Mouse (Mus musculus): ENCODE measurements around the gene Olfr70. TPM values are rescaled to one million over a fixed set of nuclear protein-coding genes. Genes with fewer than 3 reads are reported as not detected.

Gene Olfr70
- polyA plus RNA-seq, 2 experiments = not detected

DNA sequence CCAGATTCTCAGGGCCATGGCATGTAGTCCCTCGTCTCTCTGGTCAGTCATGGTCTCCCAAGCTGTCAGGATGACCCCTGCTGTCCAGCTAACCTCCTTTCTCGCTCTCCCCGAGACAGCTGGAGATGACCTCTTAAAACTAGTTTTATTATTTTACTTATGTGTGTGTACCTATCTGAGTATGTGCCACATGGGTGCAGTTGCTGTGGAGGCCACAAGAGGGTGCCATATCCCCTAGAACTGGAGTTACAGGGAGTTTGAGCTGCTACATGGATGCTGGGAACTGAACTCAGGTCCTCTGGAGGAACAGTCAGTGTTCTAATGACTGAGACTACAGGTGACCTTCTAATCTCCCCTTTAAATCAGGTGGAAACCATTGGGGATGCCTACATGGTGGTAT lies 50.8 kb downstream of the Olfr70 start:
- no peak overlapping the region for H3K9ac ChIP-seq (ENCODE audit: low read depth, low read length, severe bottlenecking)
- TF ChIP-seq POLR2A (IDR thresholded peaks at IDR 0.05; ENCODE audit: borderline replicate concordance, extremely low read depth, insufficient read depth, insufficient read length) = no peak
- no peaks in the 10 kb centered on the region for H3K4me1 ChIP-seq (ENCODE audit: control insufficient read depth, insufficient read depth, low read length)
- no peaks in the 10 kb centered on the region for H3K27me3 ChIP-seq (ENCODE audit: control insufficient read depth, insufficient read depth, low read length)
- no peak for DNase-seq (ENCODE audit: low spot score)
- no peak for ATAC-seq (ENCODE audit: low FRiP score, low read depth)
- H3K9me3 ChIP-seq (ENCODE audit: control insufficient read depth, low read length) = peaks cover 7% of the 10 kb centered on the region; the same call in 1 of the 2 replicates
- peaks cover 44% of the 10 kb centered on the region for H3K36me3 ChIP-seq (ENCODE audit: control insufficient read depth, insufficient read depth, low read length)
- WGBS = 93% methylated on average over 3 of the region's 3 CpGs
- H3K4me2 ChIP-seq (replicated peaks; ENCODE audit: low read depth, low read length, severe bottlenecking) = no peak overlapping the region
- H3K4me3 ChIP-seq (replicated peaks; ENCODE audit: low read length) = no peak overlapping the region
- H3K27ac ChIP-seq (replicated peaks; ENCODE audit: low read depth, low read length) = no peak overlapping the region

Other genes starting within 250 kb of the Olfr70 start
- gene Cd72, start 246.2 kb downstream of the Olfr70 start, polyA plus RNA-seq (2012; rRNA removed) = 1.3 TPM in 2 replicates
- gene Cd72, start 246.2 kb downstream of the Olfr70 start, polyA plus RNA-seq (2014; fragmentation: Nextera tagmentation; extraction: Ambion mirVana) = 4.4 and 7.5 TPM in 2 replicates
- not detected in 2 replicates for gene Sit1, start 217.1 kb downstream of the Olfr70 start, polyA plus RNA-seq (2012; rRNA removed)
- not detected in 2 replicates for gene Sit1, start 217.1 kb downstream of the Olfr70 start, polyA plus RNA-seq (2014; fragmentation: Nextera tagmentation; extraction: Ambion mirVana)
- 118 and 175 TPM in 2 replicates for gene Ccdc107, start 207.9 kb downstream of the Olfr70 start, polyA plus RNA-seq (2012; rRNA removed)
- 78.8 and 92.8 TPM in 2 replicates for gene Ccdc107, start 207.9 kb downstream of the Olfr70 start, polyA plus RNA-seq (2014; fragmentation: Nextera tagmentation; extraction: Ambion mirVana)
- gene Arhgef39, start 201.1 kb downstream of the Olfr70 start, polyA plus RNA-seq (2012; rRNA removed) = 84.9 and 108 TPM in 2 replicates
- 25.2 and 27.6 TPM in 2 replicates for gene Arhgef39, start 201.1 kb downstream of the Olfr70 start, polyA plus RNA-seq (2014; fragmentation: Nextera tagmentation; extraction: Ambion mirVana)
- gene Car9, start 193.8 kb downstream of the Olfr70 start, polyA plus RNA-seq (2012; rRNA removed) = 4.9 TPM in 2 replicates
- 1.0 and 1.2 TPM in 2 replicates for gene Car9, start 193.8 kb downstream of the Olfr70 start, polyA plus RNA-seq (2014; fragmentation: Nextera tagmentation; extraction: Ambion mirVana)
- gene Tpm2, start 177.0 kb downstream of the Olfr70 start, polyA plus RNA-seq (2012; rRNA removed) = 206 and 361 TPM in 2 replicates
- gene Tpm2, start 177.0 kb downstream of the Olfr70 start, polyA plus RNA-seq (2014; fragmentation: Nextera tagmentation; extraction: Ambion mirVana) = 382 and 495 TPM in 2 replicates
- gene Creb3, start 138.5 kb downstream of the Olfr70 start, polyA plus RNA-seq (2012; rRNA removed) = 51.7 and 58.0 TPM in 2 replicates
- 71.4 and 78.5 TPM in 2 replicates for gene Creb3, start 138.5 kb downstream of the Olfr70 start, polyA plus RNA-seq (2014; fragmentation: Nextera tagmentation; extraction: Ambion mirVana)
- gene Tln1, start 138.1 kb downstream of the Olfr70 start, polyA plus RNA-seq (2012; rRNA removed) = 69.4 and 75.5 TPM in 2 replicates
- gene Tln1, start 138.1 kb downstream of the Olfr70 start, polyA plus RNA-seq (2014; fragmentation: Nextera tagmentation; extraction: Ambion mirVana) = 62.4 and 63.3 TPM in 2 replicates
- gene Rgp1, start 122.1 kb downstream of the Olfr70 start, polyA plus RNA-seq (2012; rRNA removed) = 81.9 and 101 TPM in 2 replicates
- 33.3 and 35.3 TPM in 2 replicates for gene Rgp1, start 122.1 kb downstream of the Olfr70 start, polyA plus RNA-seq (2014; fragmentation: Nextera tagmentation; extraction: Ambion mirVana)
- 39.8 and 50.1 TPM in 2 replicates for gene Gba2, start 121.9 kb downstream of the Olfr70 start, polyA plus RNA-seq (2012; rRNA removed)
- 18.4 and 19.9 TPM in 2 replicates for gene Gba2, start 121.9 kb downstream of the Olfr70 start, polyA plus RNA-seq (2014; fragmentation: Nextera tagmentation; extraction: Ambion mirVana)
- gene Msmp, start 116.3 kb downstream of the Olfr70 start, polyA plus RNA-seq (2012; rRNA removed) = 0.24 and 0.88 TPM in 2 replicates
- gene Msmp, start 116.3 kb downstream of the Olfr70 start, polyA plus RNA-seq (2014; fragmentation: Nextera tagmentation; extraction: Ambion mirVana) = 2.8 and 3.0 TPM in 2 replicates
- gene Npr2, start 68.9 kb downstream of the Olfr70 start, polyA plus RNA-seq (2012; rRNA removed) = 121 and 124 TPM in 2 replicates
- 33.3 and 34.3 TPM in 2 replicates for gene Npr2, start 68.9 kb downstream of the Olfr70 start, polyA plus RNA-seq (2014; fragmentation: Nextera tagmentation; extraction: Ambion mirVana)
- gene Spag8, start 47.2 kb downstream of the Olfr70 start, polyA plus RNA-seq (2012; rRNA removed) = 1.8 and 2.5 TPM in 2 replicates
- gene Spag8, start 47.2 kb downstream of the Olfr70 start, polyA plus RNA-seq (2014; fragmentation: Nextera tagmentation; extraction: Ambion mirVana) = 0.58 and 0.61 TPM in 2 replicates
- 58.3 and 63.2 TPM in 2 replicates for gene Hint2, start 44.3 kb downstream of the Olfr70 start, polyA plus RNA-seq (2012; rRNA removed)
- gene Hint2, start 44.3 kb downstream of the Olfr70 start, polyA plus RNA-seq (2014; fragmentation: Nextera tagmentation; extraction: Ambion mirVana) = 73.8 and 87.6 TPM in 2 replicates
- 16.0 and 26.7 TPM in 2 replicates for gene Tmem8b, start 31.8 kb downstream of the Olfr70 start, polyA plus RNA-seq (2012; rRNA removed)
- gene Tmem8b, start 31.8 kb downstream of the Olfr70 start, polyA plus RNA-seq (2014; fragmentation: Nextera tagmentation; extraction: Ambion mirVana) = 3.8 and 5.2 TPM in 2 replicates
- gene Fam221b, start 31.7 kb downstream of the Olfr70 start, polyA plus RNA-seq (2012; rRNA removed) = 0.40 and 0.63 TPM in 2 replicates
- gene Fam221b, start 31.7 kb downstream of the Olfr70 start, polyA plus RNA-seq (2014; fragmentation: Nextera tagmentation; extraction: Ambion mirVana) = 4.0 and 4.3 TPM in 2 replicates
- gene Olfr71, start 9.4 kb upstream of the Olfr70 start, polyA plus RNA-seq (2012; rRNA removed) = not detected in 2 replicates
- gene Olfr71, start 9.4 kb upstream of the Olfr70 start, polyA plus RNA-seq (2014; fragmentation: Nextera tagmentation; extraction: Ambion mirVana) = not detected in 2 replicates
- 3.2 and 3.9 TPM in 2 replicates for gene Hrct1, start 26.4 kb upstream of the Olfr70 start, polyA plus RNA-seq (2012; rRNA removed)
- 2.1 and 2.2 TPM in 2 replicates for gene Hrct1, start 26.4 kb upstream of the Olfr70 start, polyA plus RNA-seq (2014; fragmentation: Nextera tagmentation; extraction: Ambion mirVana)
- gene Spaar, start 29.2 kb upstream of the Olfr70 start, polyA plus RNA-seq (2012; rRNA removed) = 1.0 and 1.3 TPM in 2 replicates
- gene Spaar, start 29.2 kb upstream of the Olfr70 start, polyA plus RNA-seq (2014; fragmentation: Nextera tagmentation; extraction: Ambion mirVana) = 0.08 and 0.10 TPM in 2 replicates
- gene Olfr159, start 70.2 kb upstream of the Olfr70 start, polyA plus RNA-seq (2012; rRNA removed) = not detected in 2 replicates
- gene Olfr159, start 70.2 kb upstream of the Olfr70 start, polyA plus RNA-seq (2014; fragmentation: Nextera tagmentation; extraction: Ambion mirVana) = not detected in 2 replicates
- 0.20 and 0.34 TPM in 2 replicates for gene Olfr156, start 123.1 kb upstream of the Olfr70 start, polyA plus RNA-seq (2012; rRNA removed)
- not detected in 2 replicates for gene Olfr156, start 123.1 kb upstream of the Olfr70 start, polyA plus RNA-seq (2014; fragmentation: Nextera tagmentation; extraction: Ambion mirVana)
- gene Olfr157, start 139.4 kb upstream of the Olfr70 start, polyA plus RNA-seq (2012; rRNA removed) = 0.03 and 0.04 TPM in 2 replicates
- gene Olfr157, start 139.4 kb upstream of the Olfr70 start, polyA plus RNA-seq (2014; fragmentation: Nextera tagmentation; extraction: Ambion mirVana) = not detected in 2 replicates
- gene Olfr155, start 150.8 kb upstream of the Olfr70 start, polyA plus RNA-seq (2012; rRNA removed) = not detected in 2 replicates
- gene Olfr155, start 150.8 kb upstream of the Olfr70 start, polyA plus RNA-seq (2014; fragmentation: Nextera tagmentation; extraction: Ambion mirVana) = not detected in 2 replicates
- 66.2 and 72.1 TPM in 2 replicates for gene Reck, start 174.7 kb upstream of the Olfr70 start, polyA plus RNA-seq (2012; rRNA removed)
- 49.0 and 50.0 TPM in 2 replicates for gene Reck, start 174.7 kb upstream of the Olfr70 start, polyA plus RNA-seq (2014; fragmentation: Nextera tagmentation; extraction: Ambion mirVana)

Data from limb, embryonic 14.5 days (tissue).